Mouse (Mus musculus) megakaryocyte, embryonic 14.5 days (primary cell): ENCODE measurements at regions not wholly inside any gene's neighbourhood (a gene's known extent, or its start where the extent isn't known, plus 50 kb on each side); places are given as distances from the start of the nearest gene placed in this dataset.

Experiments
- FLI1 ChIP-seq: IDR thresholded peaks from 2 replicates; pipeline ENCODE4 v1.6.1; 2012; ENCODE audit warnings: low read length, inconsistent platforms, mixed read lengths
- GATA1 ChIP-seq: IDR thresholded peaks from 3 replicates; pipeline ENCODE4 v1.6.1; 2012; ENCODE audit warnings: mixed read lengths, low read length, inconsistent platforms, borderline replicate concordance

GRCm38 (mm10) chr1:91632906-91633493 lies 92.7 kb downstream of the Asb1 start:
- TF ChIP-seq GATA1 (no peak), FLI1 (no peak)
